Mouse (Mus musculus): ENCODE results near the gene Zfp418. TPM values are rescaled to one million over a fixed set of nuclear protein-coding genes. Genes with fewer than 3 reads are reported as not detected.

Gene Zfp418
- polyA plus RNA-seq, 1 experiment from 2014 or later = 2.4 TPM

Other genes with a start within 250 kb of the Zfp418 start
- not detected in 2 replicates for gene Aurkc, start 176.0 kb upstream of the Zfp418 start, polyA plus RNA-seq (2016; fragmentation: Nextera tagmentation; extraction: Ambion mirVana)
- gene Zfp954, start 49.8 kb upstream of the Zfp418 start, polyA plus RNA-seq (2016; fragmentation: Nextera tagmentation; extraction: Ambion mirVana) = 13.8 and 17.2 TPM in 2 replicates
- 5.0 and 8.2 TPM in 2 replicates for gene Zfp773, start 34.6 kb upstream of the Zfp418 start, polyA plus RNA-seq (2016; fragmentation: Nextera tagmentation; extraction: Ambion mirVana)
- 8.4 and 11.1 TPM in 2 replicates for gene Zfp772, start 38.7 kb downstream of the Zfp418 start, polyA plus RNA-seq (2016; fragmentation: Nextera tagmentation; extraction: Ambion mirVana)
- 0.28 and 0.65 TPM in 2 replicates for gene Vmn2r29, start 76.0 kb downstream of the Zfp418 start, polyA plus RNA-seq (2016; fragmentation: Nextera tagmentation; extraction: Ambion mirVana)
- 1.5 and 2.0 TPM in 2 replicates for gene Gm45844, start 107.0 kb downstream of the Zfp418 start, polyA plus RNA-seq (2016; fragmentation: Nextera tagmentation; extraction: Ambion mirVana)
- 42.7 and 56.4 TPM in 2 replicates for gene Clcn4, start 129.5 kb downstream of the Zfp418 start, polyA plus RNA-seq (2016; fragmentation: Nextera tagmentation; extraction: Ambion mirVana)
- gene Vmn2r30, start 166.3 kb downstream of the Zfp418 start, polyA plus RNA-seq (2016; fragmentation: Nextera tagmentation; extraction: Ambion mirVana) = not detected in 2 replicates
- gene Gm45783, start 203.2 kb downstream of the Zfp418 start, polyA plus RNA-seq (2016; fragmentation: Nextera tagmentation; extraction: Ambion mirVana) = not detected in 2 replicates
- not detected in 2 replicates for gene Vmn2r31, start 228.4 kb downstream of the Zfp418 start, polyA plus RNA-seq (2016; fragmentation: Nextera tagmentation; extraction: Ambion mirVana)

Measured in midbrain, embryonic 10.5 days (tissue).